Mouse (Mus musculus): Measurements from ENCODE around the gene Pparg.

GRCm38 (mm10) chr6:115382712-115383111, 22.0 kb downstream of the Pparg start:
- TF ChIP-seq CTCF (IDR thresholded peaks at IDR 0.05; ENCODE audit: extremely low read depth, insufficient read length, insufficient replicate concordance, low read depth, low read length) (no peak), POLR2A (IDR thresholded peaks at IDR 0.05; ENCODE audit: low read depth, low read length) (no peak)

Data from small intestine, adult 2 months (tissue).